Mouse (Mus musculus): ENCODE data around the gene Fam25c. TPM values are rescaled to one million over a fixed set of nuclear protein-coding genes. Genes with fewer than 3 reads are reported as not detected.

The Fam25c gene
- polyA plus RNA-seq, 1 experiment from 2014 or later = not detected

DNA sequence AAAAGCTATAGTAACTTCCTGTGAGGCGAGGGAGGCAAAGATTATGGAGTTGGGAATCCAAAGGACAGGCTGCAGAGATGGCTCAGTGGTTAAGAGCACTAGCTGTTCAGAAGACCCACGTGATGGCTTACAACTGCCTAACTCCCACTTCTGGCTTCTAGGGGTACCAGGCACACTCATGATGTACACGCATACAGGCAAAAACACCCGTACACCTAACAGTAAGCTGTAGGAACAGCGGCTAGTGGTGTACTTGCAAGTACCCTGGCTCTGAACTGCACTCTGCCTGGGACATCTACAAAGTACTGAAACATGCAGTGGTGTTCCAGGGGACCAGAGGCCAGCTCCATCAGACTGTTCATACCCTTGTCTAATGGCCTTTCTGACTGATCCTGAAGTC, 8.1 kb downstream of the Fam25c start:
- H3K4me2 ChIP-seq (replicated peaks; ENCODE audit: low read depth, low read length) = no peak overlapping the region
- H3K9me3 ChIP-seq (ENCODE audit: control insufficient read depth, low read length) = no peaks in the 10 kb centered on the region
- no peak overlapping the region for H3K4me3 ChIP-seq (ENCODE audit: low read length)
- no peaks in the 10 kb centered on the region for H3K27me3 ChIP-seq (ENCODE audit: control insufficient read depth, insufficient read depth, low read length)
- peaks cover 19% of the 10 kb centered on the region for H3K36me3 ChIP-seq (ENCODE audit: control insufficient read depth, insufficient read depth, low read length)
- H3K27ac ChIP-seq (ENCODE audit: low read depth, low read length) = no peak overlapping the region
- no peaks in the 10 kb centered on the region for H3K4me1 ChIP-seq (ENCODE audit: control insufficient read depth, insufficient read depth, low read length)
- 91% methylated on average over 5 of the region's 5 CpGs for WGBS
- H3K9ac ChIP-seq (ENCODE audit: low read depth, low read length) = no peak overlapping the region
- ATAC-seq (ENCODE audit: low FRiP score, low TSS enrichment) = no peak

GRCm38 (mm10) chr14:34345771-34346566, 9.3 kb downstream of the Fam25c start:
- no peaks in the 10 kb centered on the region for H3K4me1 ChIP-seq (ENCODE audit: control insufficient read depth, insufficient read depth, low read length)
- H3K4me3 ChIP-seq (ENCODE audit: low read length) = no peak overlapping the region
- no peaks in the 10 kb centered on the region for H3K9me3 ChIP-seq (ENCODE audit: control insufficient read depth, low read length)
- H3K4me2 ChIP-seq (replicated peaks; ENCODE audit: low read depth, low read length) = no peak overlapping the region
- WGBS = 49% methylated on average over 12 of the region's 12 CpGs
- H3K27me3 ChIP-seq (ENCODE audit: control insufficient read depth, insufficient read depth, low read length) = no peaks in the 10 kb centered on the region
- H3K27ac ChIP-seq (ENCODE audit: low read depth, low read length) = no peak overlapping the region
- H3K36me3 ChIP-seq (ENCODE audit: control insufficient read depth, insufficient read depth, low read length) = peaks cover 28% of the 10 kb centered on the region
- no peak overlapping the region for H3K9ac ChIP-seq (ENCODE audit: low read depth, low read length)
- ATAC-seq (ENCODE audit: low FRiP score, low TSS enrichment) = peak; percentile 35; the same call in 1 of the 2 replicates

GRCm38 (mm10) chr14:34344361-34344760, 10.9 kb downstream of the Fam25c start:
- no peak overlapping the region for H3K4me3 ChIP-seq (ENCODE audit: low read length)
- WGBS = 88% methylated on average over 5 of the region's 5 CpGs
- H3K9ac ChIP-seq (ENCODE audit: low read depth, low read length) = no peak overlapping the region
- H3K27me3 ChIP-seq (ENCODE audit: control insufficient read depth, insufficient read depth, low read length) = no peaks in the 10 kb centered on the region
- no peak overlapping the region for H3K4me2 ChIP-seq (replicated peaks; ENCODE audit: low read depth, low read length)
- no peak overlapping the region for H3K27ac ChIP-seq (ENCODE audit: low read depth, low read length)
- H3K9me3 ChIP-seq (ENCODE audit: control insufficient read depth, low read length) = no peaks in the 10 kb centered on the region
- H3K4me1 ChIP-seq (ENCODE audit: control insufficient read depth, insufficient read depth, low read length) = no peaks in the 10 kb centered on the region
- H3K36me3 ChIP-seq (ENCODE audit: control insufficient read depth, insufficient read depth, low read length) = peaks cover 40% of the 10 kb centered on the region
- no peak for ATAC-seq (ENCODE audit: low FRiP score, low TSS enrichment)

GRCm38 (mm10) chr14:34343078-34343477, 12.2 kb downstream of the Fam25c start:
- no peaks in the 10 kb centered on the region for H3K27me3 ChIP-seq (ENCODE audit: control insufficient read depth, insufficient read depth, low read length)
- H3K4me3 ChIP-seq (ENCODE audit: low read length) = no peak overlapping the region
- no peak overlapping the region for H3K4me2 ChIP-seq (replicated peaks; ENCODE audit: low read depth, low read length)
- 90% methylated on average over 4 of the region's 4 CpGs for WGBS
- H3K4me1 ChIP-seq (ENCODE audit: control insufficient read depth, insufficient read depth, low read length) = no peaks in the 10 kb centered on the region
- no peak for ATAC-seq (ENCODE audit: low FRiP score, low TSS enrichment)
- no peak overlapping the region for H3K27ac ChIP-seq (ENCODE audit: low read depth, low read length)
- H3K9ac ChIP-seq (ENCODE audit: low read depth, low read length) = no peak overlapping the region
- peaks cover 50% of the 10 kb centered on the region for H3K36me3 ChIP-seq (ENCODE audit: control insufficient read depth, insufficient read depth, low read length)
- no peaks in the 10 kb centered on the region for H3K9me3 ChIP-seq (ENCODE audit: control insufficient read depth, low read length)

DNA sequence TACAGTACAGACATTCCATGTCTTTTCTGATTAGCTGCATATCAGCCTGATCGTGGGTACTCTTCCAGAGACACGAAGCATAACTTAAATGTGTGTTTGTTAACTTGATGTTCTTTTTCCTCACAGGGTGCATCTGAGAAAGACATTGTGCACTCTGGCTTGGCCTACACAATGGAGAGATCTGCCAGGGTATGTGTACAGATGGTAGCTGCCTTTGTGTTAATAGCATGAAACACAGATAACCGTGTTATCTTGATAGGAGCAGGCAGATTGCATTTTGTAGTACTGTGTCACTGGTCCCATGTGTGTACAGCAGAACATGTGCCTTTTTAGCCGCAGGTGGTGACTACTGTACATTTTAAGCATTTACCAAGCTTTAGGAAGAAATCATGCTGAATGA, 13.2 kb downstream of the Fam25c start:
- Histone ChIP-seq H3K9ac (ENCODE audit: low read depth, low read length) (no peak overlapping the region), H3K4me2 (replicated peaks; ENCODE audit: low read depth, low read length) (no peak overlapping the region), H3K9me3 (ENCODE audit: control insufficient read depth, low read length) (no peaks in the 10 kb centered on the region), H3K27me3 (ENCODE audit: control insufficient read depth, insufficient read depth, low read length) (no peaks in the 10 kb centered on the region), H3K4me3 (ENCODE audit: low read length) (no peak overlapping the region), H3K27ac (ENCODE audit: low read depth, low read length) (no peak overlapping the region), H3K4me1 (ENCODE audit: control insufficient read depth, insufficient read depth, low read length) (no peaks in the 10 kb centered on the region), H3K36me3 (ENCODE audit: control insufficient read depth, insufficient read depth, low read length) (peaks cover 61% of the 10 kb centered on the region)
- no peak for ATAC-seq (ENCODE audit: low FRiP score, low TSS enrichment)
- 95% methylated on average over 4 of the region's 4 CpGs for WGBS

DNA sequence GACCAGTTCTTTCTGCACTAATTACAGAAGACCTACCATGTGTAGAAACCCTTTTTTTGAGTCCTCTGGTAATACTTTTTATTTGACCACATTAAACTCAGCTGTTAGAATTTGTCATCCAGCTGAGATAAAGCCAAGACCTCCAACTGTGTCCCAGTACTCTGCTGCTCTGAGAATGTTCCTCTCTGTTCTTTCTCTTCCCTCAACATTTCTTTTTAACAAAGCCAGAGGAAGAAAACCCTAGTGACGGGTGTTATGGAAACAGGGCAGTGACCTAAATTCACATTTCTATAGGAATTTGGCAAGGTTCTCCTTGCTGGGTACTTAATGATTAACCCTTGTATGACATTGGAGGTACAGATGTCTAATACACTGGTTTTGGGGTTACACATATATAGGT, 15.8 kb downstream of the Fam25c start:
- Histone ChIP-seq H3K27ac (ENCODE audit: low read depth, low read length) (no peak overlapping the region), H3K9me3 (ENCODE audit: control insufficient read depth, low read length) (no peaks in the 10 kb centered on the region), H3K36me3 (ENCODE audit: control insufficient read depth, insufficient read depth, low read length) (peaks cover 85% of the 10 kb centered on the region), H3K9ac (ENCODE audit: low read depth, low read length) (no peak overlapping the region), H3K4me3 (ENCODE audit: low read length) (no peak overlapping the region), H3K27me3 (ENCODE audit: control insufficient read depth, insufficient read depth, low read length) (no peaks in the 10 kb centered on the region), H3K4me2 (replicated peaks; ENCODE audit: low read depth, low read length) (no peak overlapping the region), H3K4me1 (ENCODE audit: control insufficient read depth, insufficient read depth, low read length) (no peaks in the 10 kb centered on the region)
- WGBS = 87% methylated on average over 1 of the region's 1 CpGs
- ATAC-seq (ENCODE audit: low FRiP score, low TSS enrichment) = no peak

DNA sequence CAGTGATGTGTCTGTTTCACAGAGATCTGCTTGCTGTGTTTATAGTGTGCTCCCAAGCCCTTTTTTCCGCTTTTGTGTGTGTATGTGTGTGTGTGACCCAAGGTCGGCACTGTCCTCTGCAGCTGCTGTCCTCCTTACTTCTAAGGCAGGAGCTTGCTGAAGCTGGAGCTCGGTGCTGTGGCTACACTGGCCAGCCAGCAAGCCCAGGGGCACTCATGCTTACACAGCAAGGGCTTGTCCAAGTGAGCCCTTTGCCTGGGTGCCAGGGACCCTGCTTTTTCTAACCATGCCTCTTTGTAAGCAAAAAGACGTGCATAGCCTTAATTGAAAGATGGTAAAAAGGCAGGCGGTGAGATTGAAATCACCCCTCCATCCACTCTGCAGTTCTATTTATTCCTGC, 22.8 kb downstream of the Fam25c start:
- H3K27ac ChIP-seq (ENCODE audit: low read depth, low read length) = no peak overlapping the region
- no peak overlapping the region for H3K9ac ChIP-seq (ENCODE audit: low read depth, low read length)
- 92% methylated on average over 5 of the region's 5 CpGs for WGBS
- no peaks in the 10 kb centered on the region for H3K27me3 ChIP-seq (ENCODE audit: control insufficient read depth, insufficient read depth, low read length)
- H3K4me3 ChIP-seq (ENCODE audit: low read length) = no peak overlapping the region
- H3K36me3 ChIP-seq (ENCODE audit: control insufficient read depth, insufficient read depth, low read length) = peaks cover 77% of the 10 kb centered on the region
- no peak for ATAC-seq (ENCODE audit: low FRiP score, low TSS enrichment)
- H3K4me1 ChIP-seq (ENCODE audit: control insufficient read depth, insufficient read depth, low read length) = no peaks in the 10 kb centered on the region
- no peaks in the 10 kb centered on the region for H3K9me3 ChIP-seq (ENCODE audit: control insufficient read depth, low read length)
- no peak overlapping the region for H3K4me2 ChIP-seq (replicated peaks; ENCODE audit: low read depth, low read length)

- H3K36me3 ChIP-seq (ENCODE audit: control insufficient read depth, insufficient read depth, low read length) = peaks cover 71% of the 10 kb centered on the region
- ATAC-seq (ENCODE audit: low FRiP score, low TSS enrichment) = no peak
- H3K27me3 ChIP-seq (ENCODE audit: control insufficient read depth, insufficient read depth, low read length) = no peaks in the 10 kb centered on the region
- no peak overlapping the region for H3K9ac ChIP-seq (ENCODE audit: low read depth, low read length)
- no peak overlapping the region for H3K4me2 ChIP-seq (replicated peaks; ENCODE audit: low read depth, low read length)
- WGBS = 95% methylated on average over 3 of the region's 3 CpGs
- no peak overlapping the region for H3K4me3 ChIP-seq (ENCODE audit: low read length)
- no peak overlapping the region for H3K27ac ChIP-seq (ENCODE audit: low read depth, low read length)
- H3K9me3 ChIP-seq (ENCODE audit: control insufficient read depth, low read length) = no peaks in the 10 kb centered on the region
- no peaks in the 10 kb centered on the region for H3K4me1 ChIP-seq (ENCODE audit: control insufficient read depth, insufficient read depth, low read length)
Observed at GRCm38 (mm10) chr14:34331886-34332285, 23.3 kb downstream of the Fam25c start.

DNA sequence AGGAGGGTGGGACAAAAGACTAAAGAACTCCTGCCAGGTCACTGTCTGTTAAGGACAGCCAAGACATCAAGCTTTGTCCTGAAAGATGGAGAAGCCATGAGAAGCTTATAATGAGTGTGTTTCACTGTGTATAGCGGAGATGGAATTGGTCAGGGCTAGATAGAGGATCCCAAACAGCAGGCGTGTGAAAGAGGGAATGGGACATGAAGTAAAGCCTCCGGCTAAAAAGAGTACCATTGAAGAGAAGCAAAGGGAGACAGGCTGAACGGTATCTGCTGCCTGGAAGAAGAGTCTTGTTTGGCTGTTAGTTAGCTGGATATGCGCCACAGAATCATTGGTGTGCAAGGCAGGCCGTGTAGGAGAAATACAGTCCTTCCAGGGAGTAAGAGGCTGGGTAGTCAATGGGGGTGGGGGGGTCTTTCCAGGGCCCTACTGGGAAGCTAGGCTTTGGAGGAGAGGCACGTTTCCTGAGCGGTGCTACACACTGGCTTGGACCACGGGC, 24.5 kb downstream of the Fam25c start:
- Histone ChIP-seq H3K4me3 (ENCODE audit: low read length) (no peak overlapping the region), H3K36me3 (ENCODE audit: control insufficient read depth, insufficient read depth, low read length) (peaks cover 67% of the 10 kb centered on the region), H3K4me1 (ENCODE audit: control insufficient read depth, insufficient read depth, low read length) (no peaks in the 10 kb centered on the region), H3K27me3 (ENCODE audit: control insufficient read depth, insufficient read depth, low read length) (no peaks in the 10 kb centered on the region), H3K4me2 (replicated peaks; ENCODE audit: low read depth, low read length) (no peak overlapping the region), H3K9me3 (ENCODE audit: control insufficient read depth, low read length) (no peaks in the 10 kb centered on the region), H3K9ac (ENCODE audit: low read depth, low read length) (no peak overlapping the region), H3K27ac (ENCODE audit: low read depth, low read length) (no peak overlapping the region)
- no peak for ATAC-seq (ENCODE audit: low FRiP score, low TSS enrichment)
- WGBS = 92% methylated on average over 9 of the region's 9 CpGs

All from kidney, embryonic 14.5 days (tissue).